Mouse (Mus musculus) embryonic facial prominence, embryonic 10.5 days (tissue): ENCODE measurements around the gene Akt1. TPM values are rescaled to one million over a fixed set of nuclear protein-coding genes. Genes with fewer than 3 reads are reported as not detected.

ENCODE experiments used
- DNase-seq: peaks from one replicate; pipeline ENCODE4 v3.0.0-alpha.2; 2017; ENCODE audit warnings: low spot score
- H3K27ac ChIP-seq: fragments of 300-500 bp; sonication (generic); replicated peaks from 2 replicates; pipeline ENCODE4 v1.5.1; 2016; ENCODE audit warnings: mild to moderate bottlenecking
- H3K27me3 ChIP-seq: fragments of 300-500 bp; sonication (generic); replicated peaks from 2 replicates; pipeline ENCODE4 v1.6.1; 2016; ENCODE audit warnings: low read depth, mild to moderate bottlenecking; ENCODE audit not compliant: poor library complexity, severe bottlenecking
- H3K36me3 ChIP-seq: fragments of 300-500 bp; sonication (generic); replicated peaks from 2 replicates; pipeline ENCODE4 v1.6.1; 2016; ENCODE audit warnings: mild to moderate bottlenecking, moderate library complexity
- H3K4me1 ChIP-seq: fragments of 300-500 bp; sonication (generic); 2 replicates; pipeline ENCODE4 v1.6.1; 2016
- H3K4me3 ChIP-seq: fragments of 300-500 bp; sonication (generic); 2 replicates; pipeline ENCODE4 v1.5.1; 2016; ENCODE audit warnings: mild to moderate bottlenecking, moderate library complexity
- H3K9me3 ChIP-seq: fragments of 300-500 bp; sonication (generic); 2 replicates; pipeline ENCODE4 v1.6.1; 2016; ENCODE audit warnings: mild to moderate bottlenecking
- WGBS: fragments of 180-500 bp; shearing (Covaris S2); methylation state at CpG from one replicate; pipeline ENCODE4 v1.1.7; 2016; 5-methylcytosine and 5-hydroxymethylcytosine counted together
- microRNA-seq: library from miRNA; unstranded; fragments of <30 nt; microRNA quantifications from one replicate; pipeline ENCODE4, GENCODE M21; 2017
- polyA plus RNA-seq: library from polyadenylated mRNA; unstranded; fragments of >200 nt; fragmentation: Nextera tagmentation; extraction: Ambion mirVana; gene quantifications from 2 replicates; pipeline ENCODE4 v1.2.1, GENCODE M21; 2016

Akt1 gene
- polyA plus RNA-seq, 1 experiment from 2014 or later = 47.0 TPM

DNA sequence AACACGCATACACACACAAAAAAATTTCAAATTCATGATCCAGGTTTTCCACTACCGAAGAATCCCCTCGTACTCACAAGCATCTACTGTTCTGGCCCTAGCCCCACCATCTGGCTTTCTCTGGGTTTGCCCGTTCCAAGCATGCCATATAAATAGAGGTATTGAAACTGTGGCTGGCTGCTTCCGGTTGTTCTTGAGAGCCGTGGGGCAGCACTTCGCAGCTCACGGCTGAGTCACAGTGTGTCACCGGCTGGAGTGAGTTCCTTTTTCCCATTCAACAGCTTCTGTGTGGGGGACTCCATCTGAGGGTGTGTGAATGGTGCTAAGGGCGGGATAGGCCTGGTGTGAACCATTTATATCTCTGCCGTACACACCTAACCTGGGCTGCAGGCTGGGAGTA lies 57.5 kb downstream of the Akt1 start:
- peaks cover 36% of the 10 kb centered on the region for H3K4me1 ChIP-seq
- H3K4me3 ChIP-seq = no peak overlapping the region
- no peak for DNase-seq
- H3K36me3 ChIP-seq = no peaks in the 10 kb centered on the region
- no peak overlapping the region for H3K27ac ChIP-seq
- WGBS = 87% methylated on average over 11 of the region's 11 CpGs
- no peaks in the 10 kb centered on the region for H3K9me3 ChIP-seq
- peaks cover 50% of the 10 kb centered on the region for H3K27me3 ChIP-seq

DNA sequence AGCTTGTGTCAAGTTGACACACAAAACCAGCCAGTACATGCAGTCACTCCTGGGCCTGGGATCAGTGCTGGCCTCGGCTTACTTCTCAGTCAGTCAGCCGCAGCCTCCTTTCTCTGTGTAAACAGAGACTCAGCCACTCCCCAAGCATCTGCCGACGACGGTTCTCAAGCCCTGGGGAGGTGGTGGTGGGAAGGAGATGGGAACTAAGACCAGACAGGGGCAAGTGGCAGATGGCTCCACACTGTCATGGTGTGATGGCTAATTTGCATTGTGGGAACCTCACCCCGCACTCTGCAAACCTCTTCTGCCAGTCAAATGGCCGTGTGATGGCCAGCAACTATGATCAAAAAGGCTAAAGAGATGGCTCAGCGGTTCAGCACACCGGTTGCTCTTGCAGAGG lies 58.0 kb downstream of the Akt1 start:
- no peaks in the 10 kb centered on the region for H3K9me3 ChIP-seq
- WGBS = 63% methylated on average over 9 of the region's 9 CpGs
- H3K27ac ChIP-seq = no peak overlapping the region
- peaks cover 45% of the 10 kb centered on the region for H3K27me3 ChIP-seq
- no peaks in the 10 kb centered on the region for H3K36me3 ChIP-seq
- no peak for DNase-seq
- no peak overlapping the region for H3K4me3 ChIP-seq
- H3K4me1 ChIP-seq = peaks cover 36% of the 10 kb centered on the region

DNA sequence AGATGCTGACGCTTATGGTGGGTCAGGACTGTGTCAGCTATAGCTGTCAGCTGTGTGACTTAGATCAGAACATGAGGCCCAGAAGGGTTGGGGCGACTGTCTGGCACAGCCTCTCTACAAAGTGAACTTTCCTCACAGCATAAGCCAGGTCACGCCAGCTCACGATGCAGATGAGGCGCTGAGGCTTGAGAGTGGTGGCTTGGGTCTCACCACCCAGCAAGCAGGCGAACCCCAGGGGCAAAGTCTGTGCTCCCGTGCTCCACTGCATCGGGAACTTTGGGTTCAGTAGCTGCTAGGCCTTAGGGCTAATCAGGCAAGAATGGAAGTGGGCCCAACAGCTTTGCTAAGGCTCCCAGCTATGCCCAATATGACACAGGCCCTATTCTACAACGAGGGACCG lies 65.7 kb downstream of the Akt1 start:
- H3K36me3 ChIP-seq = peaks cover 8% of the 10 kb centered on the region; the same call in 1 of the 2 replicates
- no peaks in the 10 kb centered on the region for H3K27me3 ChIP-seq
- no peak overlapping the region for H3K4me3 ChIP-seq
- 92% methylated on average over 10 of the region's 10 CpGs for WGBS
- H3K4me1 ChIP-seq = peaks cover 15% of the 10 kb centered on the region
- no peak overlapping the region for H3K27ac ChIP-seq
- no peak for DNase-seq
- no peaks in the 10 kb centered on the region for H3K9me3 ChIP-seq

DNA sequence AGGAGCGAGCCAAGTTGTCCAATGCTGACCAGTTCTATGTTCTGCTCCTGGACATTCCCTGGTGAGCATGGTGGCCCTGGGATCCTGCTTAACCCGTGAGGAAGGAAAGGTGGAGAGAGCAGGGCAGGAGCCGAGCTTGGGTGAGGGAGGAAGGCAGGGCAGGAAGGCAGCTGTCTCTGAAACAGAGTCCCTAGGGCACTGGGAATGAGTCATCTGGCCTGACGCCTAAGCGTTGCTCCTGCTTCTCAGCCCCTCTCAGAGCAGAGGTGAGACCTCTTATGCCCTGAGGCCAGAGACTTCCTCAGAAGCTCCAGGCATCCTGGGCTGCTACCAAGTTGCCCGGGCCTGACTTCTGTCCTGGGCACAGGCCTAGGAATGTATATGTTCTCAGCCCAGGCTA lies 67.7 kb downstream of the Akt1 start:
- Histone ChIP-seq H3K27me3 (no peaks in the 10 kb centered on the region), H3K9me3 (no peaks in the 10 kb centered on the region), H3K4me1 (peaks cover 22% of the 10 kb centered on the region), H3K36me3 (peaks cover 18% of the 10 kb centered on the region; the same call in 1 of the 2 replicates), H3K27ac (no peak overlapping the region), H3K4me3 (no peak overlapping the region)
- DNase-seq = no peak
- 68% methylated on average over 6 of the region's 6 CpGs for WGBS

DNA sequence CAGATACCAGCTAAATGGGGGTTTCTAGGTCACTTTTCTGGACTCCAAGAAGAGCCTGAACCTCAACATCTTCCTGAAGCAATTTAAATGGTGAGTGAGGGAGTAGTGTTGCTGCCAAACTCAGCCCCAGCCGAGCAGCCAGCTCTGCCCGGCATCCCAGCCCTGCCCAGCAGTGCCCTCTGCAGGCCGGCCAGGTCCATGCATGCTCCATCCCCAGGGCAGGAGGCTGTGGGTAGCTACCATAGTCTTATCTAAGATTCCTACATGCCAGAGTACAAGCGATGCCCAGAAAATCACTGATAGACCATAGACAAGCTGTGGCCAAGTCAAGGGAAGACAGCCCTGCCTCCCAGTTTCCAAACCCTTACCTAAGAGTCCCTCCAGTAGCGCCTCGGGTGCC lies 68.9 kb downstream of the Akt1 start:
- Histone ChIP-seq H3K27ac (no peak overlapping the region), H3K27me3 (no peaks in the 10 kb centered on the region), H3K4me3 (no peak overlapping the region), H3K4me1 (peaks cover 22% of the 10 kb centered on the region), H3K9me3 (no peaks in the 10 kb centered on the region), H3K36me3 (peaks cover 18% of the 10 kb centered on the region; the same call in 1 of the 2 replicates)
- peak; percentile 81 for DNase-seq
- 51% methylated on average over 6 of the region's 6 CpGs for WGBS

DNA sequence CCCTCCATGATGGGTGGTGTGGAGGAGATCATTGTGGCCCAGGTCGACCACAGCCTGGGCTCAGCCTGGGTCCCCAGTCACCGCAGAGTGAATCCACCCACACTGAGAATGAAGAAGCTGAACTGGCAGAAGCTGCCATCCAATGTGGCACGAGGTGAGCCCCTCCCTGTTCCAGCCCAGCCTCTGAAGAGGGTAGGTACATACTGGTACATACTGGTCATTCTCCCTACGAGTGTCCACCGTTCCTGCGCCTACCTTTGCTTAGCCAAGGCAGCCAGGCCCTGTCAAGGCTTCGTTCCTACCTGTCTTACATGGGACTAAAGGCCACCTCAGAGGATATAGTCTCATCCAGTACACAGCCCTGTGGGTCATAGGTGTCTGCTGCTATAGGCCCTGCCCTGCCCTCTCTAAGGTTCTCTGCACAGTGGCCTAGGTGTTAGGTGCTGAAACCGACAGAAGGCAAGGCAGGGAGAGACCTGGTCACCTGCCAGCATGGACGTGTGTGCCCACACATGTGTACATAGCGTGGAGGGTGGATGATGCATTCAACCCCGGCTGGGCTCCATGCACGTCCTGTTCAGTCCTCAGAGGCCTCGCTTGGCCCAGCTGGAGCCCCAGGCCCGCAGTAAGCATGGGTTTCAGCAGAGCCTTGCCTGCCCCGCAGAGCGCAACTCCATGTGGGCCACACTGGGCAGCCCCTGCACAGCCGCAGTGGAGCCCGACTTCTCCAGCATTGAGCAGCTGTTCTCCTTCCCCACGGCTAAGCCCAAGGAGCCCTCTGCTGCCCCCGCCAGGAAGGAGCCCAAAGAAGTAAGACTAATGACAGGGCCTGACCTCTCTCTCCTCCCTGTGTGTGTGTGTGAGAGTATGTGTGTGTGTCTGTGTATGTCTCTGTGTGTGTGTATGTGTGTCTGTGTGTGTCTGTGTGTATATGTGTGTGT lies 69.7 kb downstream of the Akt1 start:
- DNase-seq = peak; percentile 66
- Histone ChIP-seq H3K27me3 (no peaks in the 10 kb centered on the region), H3K4me3 (no peak overlapping the region), H3K27ac (peak overlapping the region; percentile 67), H3K4me1 (peaks cover 24% of the 10 kb centered on the region), H3K9me3 (no peaks in the 10 kb centered on the region), H3K36me3 (peaks cover 18% of the 10 kb centered on the region; the same call in 1 of the 2 replicates)
- WGBS = 61% methylated on average over 20 of the region's 20 CpGs

DNA sequence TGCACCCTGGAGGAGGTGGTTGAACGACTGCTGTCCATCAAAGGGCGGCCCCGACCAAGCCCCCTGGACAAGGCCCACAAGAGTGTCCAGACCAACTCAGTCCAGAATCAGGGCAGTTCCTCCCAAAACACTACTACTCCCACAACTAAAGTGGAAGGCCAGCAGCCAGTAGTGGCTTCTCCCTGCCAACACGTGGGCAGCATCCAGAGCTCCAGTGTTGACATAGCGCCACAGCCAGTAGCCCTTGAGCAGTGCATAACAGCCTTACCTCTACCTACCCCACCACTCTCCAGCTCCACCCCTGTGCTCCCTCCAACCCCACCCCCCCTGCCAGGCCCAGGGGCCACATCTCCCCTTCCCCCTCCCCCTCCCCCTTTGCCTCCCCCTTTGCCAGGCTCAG lies 70.7 kb downstream of the Akt1 start:
- DNase-seq = no peak
- 81% methylated on average over 5 of the region's 5 CpGs for WGBS
- no peak overlapping the region for H3K27ac ChIP-seq

More for the DNA sequence above, 70.7 kb downstream of the Akt1 start:
- Histone ChIP-seq H3K4me1 (peaks cover 28% of the 10 kb centered on the region), H3K36me3 (peaks cover 16% of the 10 kb centered on the region; the same call in 1 of the 2 replicates), H3K9me3 (no peaks in the 10 kb centered on the region), H3K27me3 (no peaks in the 10 kb centered on the region), H3K4me3 (no peak overlapping the region)

Small RNA genes within 50 kb of the gene (microRNA-seq; reads per million reads assigned to microRNA genes)
- 1.5 reads per million for gene Mir6939

Other genes with a start within 250 kb of the Akt1 start
- gene A530016L24Rik, start 185.4 kb downstream of the Akt1 start, polyA plus RNA-seq = not detected in 2 replicates
- gene Tmem179, start 158.1 kb downstream of the Akt1 start, polyA plus RNA-seq = 1.5 and 1.6 TPM in 2 replicates
- 1.5 and 1.7 TPM in 2 replicates for gene Inf2, start 86.1 kb downstream of the Akt1 start, polyA plus RNA-seq
- gene Adssl1, start 54.8 kb downstream of the Akt1 start, polyA plus RNA-seq = 4.0 and 4.3 TPM in 2 replicates
- gene Siva1, start 30.2 kb downstream of the Akt1 start, polyA plus RNA-seq = 332 TPM in 2 replicates
- gene Zbtb42, start 3.9 kb upstream of the Akt1 start, polyA plus RNA-seq = 4.3 and 4.5 TPM in 2 replicates
- gene Cep170b, start 45.6 kb upstream of the Akt1 start, polyA plus RNA-seq = 9.7 and 10.6 TPM in 2 replicates
- gene Pld4, start 85.8 kb upstream of the Akt1 start, polyA plus RNA-seq = 3.9 and 4.6 TPM in 2 replicates
- 0.04 and 0.20 TPM in 2 replicates for gene Ahnak2, start 127.8 kb upstream of the Akt1 start, polyA plus RNA-seq
- gene Clba1, start 134.1 kb upstream of the Akt1 start, polyA plus RNA-seq = 9.3 and 10.1 TPM in 2 replicates
- gene Cdca4, start 154.5 kb upstream of the Akt1 start, polyA plus RNA-seq = 180 and 183 TPM in 2 replicates
- 0.30 TPM in 1 of 2 replicates, not detected in the other for gene Gpr132, start 193.3 kb upstream of the Akt1 start, polyA plus RNA-seq